Mouse (Mus musculus): ENCODE measurements around the gene Papss1.

GRCm38 (mm10) chr3:131624063-131624462 lies 59.5 kb downstream of the Papss1 start:
- TF ChIP-seq CTCF (IDR thresholded peaks at IDR 0.05), result no peak
- TF ChIP-seq EP300 (IDR thresholded peaks at IDR 0.05), result no peak

All from lung, postnatal 0 days (tissue).